Mouse (Mus musculus) thymus, postnatal 14 days (tissue): ENCODE data around the gene Gm2832.
"Not testable (repeated sequence)": the region's sequence is repeated elsewhere in the genome, so short reads cannot be mapped to it uniquely, and the experiment has no call there.

Experiments used
- DNase-seq: peaks from one replicate; pipeline ENCODE4 v3.0.0; 2021

Gene Gm2832

DNA sequence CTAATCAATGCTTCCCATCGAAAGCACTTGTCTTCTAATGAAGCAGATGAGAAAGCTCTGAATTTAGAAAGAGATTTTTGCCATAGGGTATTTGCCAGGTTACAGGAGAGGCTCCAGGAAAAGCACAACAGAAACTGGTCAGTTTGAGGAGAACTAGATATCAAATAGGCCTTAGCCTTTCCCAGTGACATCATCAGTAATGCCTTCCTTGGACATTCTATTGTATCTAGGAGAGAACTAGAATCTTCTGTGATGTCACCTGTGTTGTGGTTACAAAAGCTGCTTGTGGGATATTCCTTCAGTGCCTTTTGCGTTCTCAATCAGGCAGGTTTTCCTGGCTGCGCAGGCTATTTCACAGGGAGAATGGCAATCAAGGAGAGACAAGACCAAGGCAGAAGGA, at the start of gene Gm2832:
Gene Gm2832, plus strand, starts transcription at position 301 of the 400 bp plus-strand sequence.
- not testable (repeated sequence) for DNase-seq

DNA sequence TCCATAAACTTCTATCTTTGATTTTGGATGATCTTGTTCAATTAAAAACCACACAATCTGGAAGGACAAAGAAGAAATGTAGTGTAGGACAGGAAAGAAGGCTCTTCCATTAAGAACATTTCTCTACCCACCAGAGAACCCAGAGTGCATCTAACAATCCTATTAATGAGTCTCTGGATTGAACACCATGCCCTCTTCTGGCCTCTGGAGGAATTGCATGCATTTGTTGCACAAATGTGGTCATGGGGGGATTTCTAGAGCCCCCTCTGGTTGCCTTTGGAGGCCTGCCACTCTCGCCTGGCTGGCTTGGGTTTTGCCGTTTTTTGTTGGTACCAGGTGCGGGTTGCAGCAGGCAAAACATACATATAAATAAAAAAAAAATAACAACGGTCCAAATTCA, 15.3 kb upstream of the Gm2832 start:
- peak; percentile 32 for DNase-seq

DNA sequence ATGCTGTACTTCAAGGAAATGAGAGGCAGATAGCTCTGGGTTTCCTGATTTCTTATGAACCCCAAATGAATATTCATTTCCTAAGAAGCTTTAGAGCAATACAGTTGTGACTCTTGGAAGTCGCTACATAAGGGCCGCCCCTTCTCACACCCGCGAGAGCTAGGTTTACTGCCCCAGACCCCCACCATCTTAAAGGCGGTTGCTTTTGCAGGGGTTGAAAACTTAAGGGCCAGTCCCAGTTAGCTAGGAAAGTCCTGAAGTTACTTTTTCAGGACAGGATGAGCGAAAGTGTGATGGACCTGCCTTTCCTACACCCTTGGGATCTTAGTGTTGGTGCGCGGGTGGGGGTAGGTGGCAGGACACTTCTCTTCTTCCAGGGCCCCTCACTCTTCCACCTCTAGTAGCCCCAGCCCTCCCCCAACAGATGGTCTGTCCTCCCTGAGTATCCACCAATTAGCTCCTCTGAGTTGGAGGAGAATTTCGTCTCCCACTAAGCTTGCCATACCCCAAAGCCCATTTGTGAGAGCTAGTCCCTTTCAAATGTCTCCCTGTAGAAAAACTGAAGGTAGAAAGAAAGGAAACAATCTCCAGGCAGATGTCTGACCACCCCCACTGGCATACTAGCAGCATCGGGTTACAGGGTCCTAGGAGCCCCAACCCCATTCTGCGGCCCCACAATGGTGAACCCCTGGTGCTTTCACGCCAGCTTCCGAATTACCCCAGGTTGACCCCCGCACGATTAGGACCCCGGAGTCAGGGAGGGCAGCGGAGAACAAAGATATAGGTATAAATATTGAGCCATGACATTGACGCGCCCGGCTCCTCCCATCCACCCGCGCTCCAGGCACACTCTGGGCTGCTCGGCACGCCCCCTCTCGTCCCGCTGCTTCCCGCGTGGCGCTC, 14.5 kb upstream of the Gm2832 start:
- DNase-seq: peak; percentile 5

GRCm38 (mm10) chr14:41264756-41265566, 13.6 kb upstream of the Gm2832 start:
- DNase-seq: not testable (repeated sequence)

DNA sequence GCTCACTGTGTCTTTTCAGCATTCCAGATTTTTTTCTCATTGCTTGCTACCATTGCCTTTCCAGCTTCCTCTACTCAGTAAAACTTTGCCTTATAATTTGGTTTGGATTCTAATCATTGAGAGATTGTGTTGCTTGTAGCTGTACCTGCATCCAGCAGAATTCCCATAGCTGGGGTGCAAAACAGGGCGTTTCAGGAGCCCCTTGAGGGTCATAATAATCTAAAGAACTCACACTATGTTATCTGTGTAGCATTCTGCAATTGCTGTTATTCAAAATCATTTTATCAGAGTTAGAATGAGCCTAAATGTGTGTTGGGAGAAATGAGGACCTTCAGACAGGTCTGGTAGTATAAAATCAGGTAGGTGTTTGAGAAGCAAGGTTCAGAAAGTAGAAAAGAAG, 7.4 kb downstream of the Gm2832 start:
- DNase-seq: not testable (repeated sequence)
